Mouse (Mus musculus) erythroblast, embryonic 14.5 days (primary cell): ENCODE measurements around the gene Marveld3. TPM values are rescaled to one million over a fixed set of nuclear protein-coding genes. Genes with fewer than 3 reads are reported as not detected.
A peak's percentile ranks its signal among the peaks of the same experiment; 100 is the strongest.

Source experiments
- H3K27me3 ChIP-seq: 2 replicates; pipeline ENCODE4 v1.6.1; 2012; ENCODE audit warnings: inconsistent platforms; ENCODE audit not compliant: control insufficient read depth
- H3K36me3 ChIP-seq: 2 replicates; pipeline ENCODE4 v1.6.1; 2012; ENCODE audit warnings: mild to moderate bottlenecking, inconsistent platforms; ENCODE audit not compliant: control insufficient read depth
- H3K4me1 ChIP-seq: 2 replicates; pipeline ENCODE4 v1.6.1; 2012; ENCODE audit warnings: inconsistent platforms; ENCODE audit not compliant: control insufficient read depth
- H3K4me3 ChIP-seq: replicated peaks from 2 replicates; pipeline ENCODE3; 2012; ENCODE audit warnings: moderate library complexity, mild to moderate bottlenecking, inconsistent platforms
- H3K9me3 ChIP-seq: 2 replicates; pipeline ENCODE4 v1.6.1; 2012; ENCODE audit warnings: low read length, inconsistent platforms, mixed read lengths; ENCODE audit not compliant: control insufficient read depth
- GATA1 ChIP-seq: IDR thresholded peaks from 2 replicates; pipeline ENCODE4 v1.6.1; 2012; ENCODE audit warnings: low read length, inconsistent platforms, mixed read lengths
- TAL1 ChIP-seq: IDR thresholded peaks from 3 replicates; pipeline ENCODE4 v1.6.1; 2012; ENCODE audit warnings: low read length, inconsistent platforms, mixed read lengths
- polyA plus RNA-seq: library from polyadenylated mRNA; stranded (reverse); fragments of >175 nt; gene quantifications from 2 replicates; pipeline ENCODE4 v1.2.3, GENCODE M21; 2012

The Marveld3 gene
- not detected in 2 replicates for polyA plus RNA-seq

DNA sequence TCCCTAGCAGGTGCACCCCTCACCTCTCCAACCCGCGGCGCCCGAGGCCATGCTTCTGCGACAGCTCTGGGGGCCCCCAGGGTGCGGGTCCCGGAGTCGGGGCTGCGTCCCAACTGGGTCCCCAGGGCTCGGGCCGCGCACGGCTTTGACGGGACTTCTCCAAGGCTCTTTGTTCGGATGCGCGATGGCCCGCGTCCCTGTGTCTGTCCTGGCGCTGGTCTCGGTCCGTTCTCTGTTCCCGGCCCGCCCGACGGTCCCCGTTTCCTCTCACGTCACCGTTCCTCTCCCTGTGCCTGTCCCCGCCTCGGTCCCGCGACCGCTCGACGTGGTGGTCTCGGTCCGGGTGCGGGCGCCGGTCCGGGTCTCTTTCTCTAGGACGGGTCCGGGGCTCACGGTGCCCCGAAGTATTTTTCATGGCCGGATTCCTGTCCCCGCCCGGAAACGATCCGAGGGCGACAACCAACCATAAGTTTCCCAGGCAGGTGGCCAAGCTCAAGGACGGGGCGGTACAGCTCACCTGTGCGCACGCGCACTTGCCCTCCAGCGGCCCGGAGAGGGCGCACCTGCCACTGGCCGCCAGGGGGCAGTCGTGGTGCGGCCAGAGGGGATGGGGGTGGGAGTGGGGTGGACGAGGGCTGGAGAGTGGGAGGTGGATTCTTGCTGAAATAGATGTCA is at the start of gene Marveld3:
TSS of gene Marveld3 (minus strand) at position 511 of the 675 bp plus-strand sequence.
- Histone ChIP-seq H3K27me3 (peaks cover 33% of the 10 kb centered on the region), H3K4me3 (peak within 1 kb of the TSS; percentile 24), H3K4me1 (peaks cover 8% of the 10 kb centered on the region), H3K36me3 (no peaks in the 10 kb centered on the region), H3K9me3 (no peaks in the 10 kb centered on the region)
- no peak for TF ChIP-seq GATA1
- no peak for TF ChIP-seq TAL1

DNA sequence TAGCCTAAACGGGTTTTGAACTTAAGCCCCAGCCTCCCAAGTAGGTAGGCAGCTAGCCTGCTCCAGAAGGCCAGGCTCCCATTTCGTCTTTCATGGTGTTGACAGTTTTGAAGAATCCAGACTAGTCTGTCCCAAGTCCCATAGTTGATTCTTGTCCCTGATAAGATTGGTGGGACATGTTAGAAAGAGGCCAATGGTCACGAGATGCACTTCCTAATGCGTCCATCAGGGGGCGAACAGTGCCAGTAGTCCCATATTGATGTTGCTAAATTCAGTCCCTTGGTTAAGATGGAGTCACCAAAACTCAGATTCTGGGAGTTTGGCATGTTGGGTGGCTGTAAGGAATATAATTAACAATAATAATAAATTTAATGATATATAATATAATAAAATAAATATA is 48.9 kb upstream of the Marveld3 start:
- H3K4me3 ChIP-seq: no peak overlapping the region
- H3K9me3 ChIP-seq: no peaks in the 10 kb centered on the region; the same call in 1 of the 2 replicates
- H3K27me3 ChIP-seq: no peaks in the 10 kb centered on the region
- TF ChIP-seq GATA1 (no peak), TAL1 (no peak)
- no peaks in the 10 kb centered on the region; the same call in 1 of the 2 replicates for H3K4me1 ChIP-seq
- H3K36me3 ChIP-seq: no peaks in the 10 kb centered on the region

DNA sequence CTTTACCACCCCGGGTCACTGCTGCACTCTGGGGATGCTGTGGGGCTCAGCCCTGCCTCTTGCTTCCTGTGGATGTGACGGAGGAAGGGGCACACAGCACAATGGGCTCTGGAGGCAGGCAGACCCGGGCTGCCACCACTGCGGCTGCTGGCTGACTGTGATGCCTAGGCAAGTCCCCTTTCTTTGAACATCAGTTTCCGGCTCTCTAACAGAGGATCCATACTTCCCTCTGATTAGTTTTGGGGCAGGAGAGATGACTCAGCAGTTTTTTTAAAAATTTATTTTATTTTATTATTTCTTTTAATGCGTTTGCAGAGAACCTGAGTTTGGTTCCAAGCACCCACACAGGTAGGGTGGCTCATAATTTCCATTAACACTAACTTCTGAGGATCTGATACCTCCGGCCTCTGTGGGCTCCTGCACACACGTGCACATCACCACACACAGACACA is 47.0 kb upstream of the Marveld3 start:
- H3K9me3 ChIP-seq: no peaks in the 10 kb centered on the region; the same call in 1 of the 2 replicates
- H3K27me3 ChIP-seq: no peaks in the 10 kb centered on the region
- no peak overlapping the region for H3K4me3 ChIP-seq
- no peaks in the 10 kb centered on the region; the same call in 1 of the 2 replicates for H3K4me1 ChIP-seq
- TF ChIP-seq TAL1 (no peak), GATA1 (no peak)
- no peaks in the 10 kb centered on the region for H3K36me3 ChIP-seq

DNA sequence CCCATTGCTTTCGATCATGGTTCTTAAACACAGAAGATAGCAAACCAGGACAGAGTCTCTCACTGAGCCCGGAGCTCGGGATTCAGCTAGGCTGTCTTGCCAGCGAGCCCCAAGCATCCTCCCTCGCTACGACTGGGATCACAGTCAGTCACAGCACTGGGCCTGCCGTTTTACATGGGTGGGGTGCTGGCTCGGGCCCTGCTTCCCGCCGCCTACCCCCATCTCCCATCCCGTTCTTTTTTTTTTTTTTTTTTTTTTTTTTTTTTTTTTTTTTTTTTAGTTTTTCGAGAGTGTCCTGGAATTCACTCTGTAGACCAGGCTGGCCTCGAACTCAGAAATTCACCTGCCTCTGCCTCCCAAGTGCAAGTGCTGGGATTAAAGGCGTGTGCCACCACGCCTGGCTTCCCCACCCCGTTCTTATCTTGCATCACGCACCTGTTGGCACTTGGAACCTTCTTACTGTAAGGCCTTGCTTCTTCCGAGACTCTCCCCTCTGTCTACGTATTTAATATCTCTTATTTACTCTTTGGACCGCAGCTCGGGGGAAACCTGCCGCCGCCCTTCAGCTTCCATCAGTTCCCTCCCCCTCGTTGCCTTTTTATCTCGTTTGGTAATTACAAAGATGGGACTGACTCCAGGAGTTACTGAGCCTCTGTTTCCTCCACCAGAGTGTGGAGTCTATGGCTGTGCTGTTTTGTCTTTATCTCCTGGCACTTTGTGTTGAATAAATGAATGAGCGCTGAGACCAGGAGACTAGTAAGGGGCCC is 46.4 kb upstream of the Marveld3 start:
- no peak for TF ChIP-seq GATA1
- TF ChIP-seq TAL1: no peak; the same call in 2 of the 3 replicates
- Histone ChIP-seq H3K4me1 (no peaks in the 10 kb centered on the region; the same call in 1 of the 2 replicates), H3K9me3 (no peaks in the 10 kb centered on the region; the same call in 1 of the 2 replicates), H3K36me3 (no peaks in the 10 kb centered on the region), H3K27me3 (no peaks in the 10 kb centered on the region), H3K4me3 (no peak overlapping the region)

DNA sequence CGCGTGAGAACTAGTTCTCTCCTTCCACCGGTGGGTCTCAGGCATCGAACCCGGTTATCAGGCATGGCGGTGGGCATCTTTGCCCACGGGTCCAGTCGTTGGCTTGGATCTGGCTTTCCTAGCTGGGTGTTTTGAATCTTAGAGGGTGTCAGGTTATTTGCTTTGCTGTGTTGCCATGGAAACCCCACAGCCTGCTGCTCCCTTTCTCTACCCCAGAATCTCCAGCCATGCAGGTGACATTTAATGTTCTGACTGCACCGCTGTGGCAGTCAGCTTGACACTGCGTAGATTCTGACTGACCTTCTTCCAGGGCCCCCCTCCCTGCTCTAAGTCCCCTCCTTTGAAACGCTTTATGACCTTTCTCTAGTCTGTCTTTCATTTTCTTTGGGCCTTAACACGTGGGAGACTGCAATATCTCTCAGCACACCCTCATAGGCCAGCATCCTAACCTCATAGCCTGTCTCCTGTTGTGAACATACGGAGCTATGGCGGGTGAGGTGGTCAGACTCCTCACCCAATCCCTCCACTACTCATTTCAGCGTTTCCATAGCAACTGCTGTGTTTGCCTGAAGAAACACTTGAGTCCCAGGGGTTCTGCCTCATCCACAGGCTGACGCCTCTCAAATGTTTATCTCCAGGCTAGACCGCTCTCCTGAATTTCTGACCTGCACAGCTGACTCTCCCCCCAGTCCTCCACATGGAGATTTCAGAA is 44.5 kb upstream of the Marveld3 start:
- H3K9me3 ChIP-seq: no peaks in the 10 kb centered on the region; the same call in 1 of the 2 replicates
- no peaks in the 10 kb centered on the region for H3K27me3 ChIP-seq
- H3K4me3 ChIP-seq: no peak overlapping the region
- no peaks in the 10 kb centered on the region; the same call in 1 of the 2 replicates for H3K4me1 ChIP-seq
- TF ChIP-seq TAL1 (no peak), GATA1 (no peak)
- no peaks in the 10 kb centered on the region for H3K36me3 ChIP-seq

DNA sequence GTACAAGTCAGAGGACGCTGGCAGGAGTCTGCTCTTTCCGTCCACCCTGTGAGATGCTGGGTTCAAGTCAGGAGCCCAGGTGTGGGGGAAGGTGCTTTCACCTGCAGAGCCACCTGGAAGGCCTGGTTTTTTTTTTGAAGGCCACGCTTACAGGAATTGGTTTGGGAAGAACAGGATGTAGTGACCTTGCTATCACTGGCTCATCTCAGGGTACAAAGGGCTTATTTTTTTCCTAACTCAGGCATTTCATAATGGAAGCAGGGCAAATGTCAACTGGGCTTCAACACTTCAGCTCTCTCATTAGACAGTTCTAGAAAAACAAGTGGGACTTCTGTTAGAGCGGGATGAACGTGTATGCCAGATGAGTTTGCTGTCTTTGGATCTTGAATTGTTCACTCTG is 42.3 kb upstream of the Marveld3 start:
- Histone ChIP-seq H3K36me3 (no peaks in the 10 kb centered on the region), H3K9me3 (no peaks in the 10 kb centered on the region; the same call in 1 of the 2 replicates), H3K4me1 (no peaks in the 10 kb centered on the region; the same call in 1 of the 2 replicates), H3K27me3 (no peaks in the 10 kb centered on the region), H3K4me3 (no peak overlapping the region)
- TF ChIP-seq TAL1 (no peak), GATA1 (no peak)

- no peak for TF ChIP-seq GATA1
- no peak for TF ChIP-seq TAL1
- Histone ChIP-seq H3K9me3 (no peaks in the 10 kb centered on the region; the same call in 1 of the 2 replicates), H3K36me3 (no peaks in the 10 kb centered on the region), H3K4me3 (no peak overlapping the region), H3K27me3 (no peaks in the 10 kb centered on the region), H3K4me1 (no peaks in the 10 kb centered on the region)
Observed at GRCm38 (mm10) chr8:110002953-110003352, 41.0 kb upstream of the Marveld3 start.

DNA sequence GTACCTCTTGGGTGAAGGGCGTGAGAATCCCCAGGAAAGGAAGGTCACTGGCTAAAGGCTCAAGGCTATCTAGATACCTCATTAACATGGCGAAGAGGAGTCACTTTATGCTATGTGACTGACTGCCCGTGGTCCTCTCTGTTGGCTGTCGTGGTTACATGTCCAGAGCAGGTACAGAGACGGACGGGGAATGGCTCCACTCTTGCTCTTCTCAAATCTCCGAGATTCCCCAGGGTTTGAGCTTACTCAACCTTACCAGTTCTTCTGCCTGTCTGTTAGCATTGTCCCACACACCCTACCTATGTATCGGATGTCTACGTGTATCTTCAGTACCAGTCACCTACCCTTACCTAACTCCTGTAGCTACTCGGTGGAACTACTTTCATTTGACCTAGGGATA is 38.0 kb upstream of the Marveld3 start:
- no peaks in the 10 kb centered on the region for H3K4me1 ChIP-seq
- no peak overlapping the region for H3K4me3 ChIP-seq
- TF ChIP-seq GATA1 (no peak), TAL1 (no peak)
- no peaks in the 10 kb centered on the region for H3K9me3 ChIP-seq
- H3K27me3 ChIP-seq: no peaks in the 10 kb centered on the region
- no peaks in the 10 kb centered on the region for H3K36me3 ChIP-seq

DNA sequence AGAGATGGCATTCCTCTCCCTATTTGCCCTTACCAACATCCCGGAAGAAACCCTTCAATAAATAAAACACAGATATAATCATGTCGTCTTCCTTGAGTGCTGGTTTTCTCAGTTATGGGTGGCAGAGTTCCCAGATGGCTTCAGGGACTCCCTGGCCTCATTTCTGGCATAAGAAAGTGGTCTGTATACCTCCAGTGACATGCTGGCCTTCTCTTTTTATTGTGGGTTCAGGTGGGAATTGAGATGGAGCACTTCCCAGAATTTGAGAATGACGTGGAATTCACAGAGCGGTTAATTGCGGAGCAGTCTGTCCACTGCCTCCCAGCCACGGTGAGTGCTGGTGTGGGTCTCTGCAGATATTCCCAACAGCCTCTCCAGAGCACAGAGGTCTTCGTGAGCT is 36.1 kb upstream of the Marveld3 start:
- Histone ChIP-seq H3K36me3 (no peaks in the 10 kb centered on the region), H3K4me1 (no peaks in the 10 kb centered on the region), H3K27me3 (no peaks in the 10 kb centered on the region), H3K9me3 (no peaks in the 10 kb centered on the region), H3K4me3 (no peak overlapping the region)
- no peak for TF ChIP-seq GATA1
- TF ChIP-seq TAL1: no peak
